9 mouse cellular contexts compared by ENCODE assay signal in genomic region chr1:179087033-179087998, GRCm38 (mm10).
A peak's percentile ranks its signal among the peaks of the same experiment; 100 is the strongest.
DNase-seq lines count a peak whose midpoint lies in the region; ATAC-seq and TF ChIP-seq lines count a peak whose summit lies in the region.
"Had no signal": no experiment of that assay in that cellular context is flagged by ENCODE, and none has a peak within 500 bp of the region (broad histone marks: within the 10 kb centered on the region; RNA-seq: fewer than 3 reads in every experiment).

No protein-coding gene starts in this region.

- H3K4me2 ChIP-seq in hindbrain, embryonic 11.5 days (replicated peaks; ENCODE audit: low read depth, low read length) = no peak overlapping the region
- no peak overlapping the region for H3K4me2 ChIP-seq in hindbrain, embryonic 16.5 days (ENCODE audit: low read length)
- H3K4me2 ChIP-seq: limb, embryonic 15.5 days had no signal

- TF ChIP-seq POLR2A in MEL (IDR thresholded peaks at IDR 0.05; ENCODE audit: control insufficient read depth in 1 of 2, insufficient read depth in 1 of 2, low read depth in 1 of 2, low read length in 2 of 2, poor library complexity in 1 of 2) = no peak
- TF ChIP-seq POLR2A in cerebellum, adult 2 months (IDR thresholded peaks at IDR 0.05; ENCODE audit: borderline replicate concordance, insufficient read depth, low read length) = no peak

- H3K4me1 ChIP-seq in hindbrain, embryonic 11.5 days (replicated peaks; ENCODE audit: control insufficient read depth, insufficient read depth, low read length) = no peaks in the 10 kb centered on the region
- no peaks in the 10 kb centered on the region for H3K4me1 ChIP-seq in hindbrain, embryonic 16.5 days (ENCODE audit: control insufficient read depth, insufficient read depth, low read depth, low read length)
- peaks cover 15 to 22% of the 10 kb centered on the region in 2 experiments for H3K4me1 ChIP-seq in MEL (ENCODE audit: control insufficient read depth in 1 of 2, insufficient read depth in 2 of 2, low read length in 2 of 2)
- H3K4me1 ChIP-seq in cerebellum, adult 2 months (ENCODE audit: control insufficient read depth, insufficient read depth, low read length) = peaks cover 12% of the 10 kb centered on the region; the same call in 1 of the 2 replicates

- H3K9ac ChIP-seq in hindbrain, embryonic 11.5 days (ENCODE audit: low read depth, low read length) = no peak overlapping the region
- H3K9ac ChIP-seq in hindbrain, embryonic 16.5 days (ENCODE audit: low read depth, low read length) = no peak overlapping the region
- peak overlapping the region; percentile 17; the same call in 1 of the 2 replicates for H3K9ac ChIP-seq in MEL (ENCODE audit: control insufficient read depth, low read depth, low read length, poor library complexity, severe bottlenecking)
- H3K9ac ChIP-seq: limb, embryonic 15.5 days had no signal

- no peak overlapping the region for H3K4me3 ChIP-seq in hindbrain, embryonic 11.5 days (ENCODE audit: low read depth, low read length)
- H3K4me3 ChIP-seq in hindbrain, embryonic 16.5 days (ENCODE audit: low read length) = no peak overlapping the region
- H3K4me3 ChIP-seq in MEL (ENCODE audit: control insufficient read depth in 1 of 2, insufficient read depth in 1 of 2, low read depth in 2 of 2, low read length in 2 of 2) = no peak overlapping the region
- H3K4me3 ChIP-seq in cerebellum, adult 2 months (replicated peaks; ENCODE audit: insufficient read depth, low read depth, low read length) = no peak overlapping the region
- H3K4me3 ChIP-seq: limb, embryonic 15.5 days had no signal

- peak; percentile 73 for TF ChIP-seq RAD21 in MEL (IDR thresholded peaks at IDR 0.05; ENCODE audit: low read depth, low read length)

- peak; percentile 43 to 79 (median 45) for TF ChIP-seq CTCF in MEL (IDR thresholded peaks at IDR 0.05 in 2 of 3, conservative IDR thresholded peaks at IDR 0.05 in 1 of 3; ENCODE audit: control insufficient read depth in 1 of 3, insufficient read depth in 1 of 3, low read depth in 2 of 3, low read length in 3 of 3, poor library complexity in 1 of 3, severe bottlenecking in 1 of 3)
- peak; percentile 37; the same call in 1 of the 2 replicates for TF ChIP-seq CTCF in cerebellum, adult 2 months (IDR thresholded peaks at IDR 0.05; ENCODE audit: borderline replicate concordance, insufficient read depth, low read depth, low read length)

- H3K79me2 ChIP-seq in MEL (ENCODE audit: control insufficient read depth, insufficient read depth, low read length, poor library complexity) = no peaks in the 10 kb centered on the region

- ATAC-seq in hindbrain, embryonic 11.5 days (ENCODE audit: low FRiP score) = no peak
- no peak for ATAC-seq in hindbrain, embryonic 16.5 days

- WGBS in hindbrain, embryonic 11.5 days = 57% methylated on average over 6 of the region's 6 CpGs
- WGBS in hindbrain, embryonic 16.5 days = 58% methylated on average over 6 of the region's 6 CpGs
- WGBS in cerebellum, adult 2 months = 75% methylated on average over 6 of the region's 6 CpGs

- no peaks in the 10 kb centered on the region for H3K27me3 ChIP-seq in hindbrain, embryonic 11.5 days (ENCODE audit: control insufficient read depth, insufficient read depth, low read length)
- H3K27me3 ChIP-seq in hindbrain, embryonic 16.5 days (replicated peaks; ENCODE audit: control insufficient read depth, insufficient read depth, low read length) = no peaks in the 10 kb centered on the region
- no peaks in the 10 kb centered on the region for H3K27me3 ChIP-seq in MEL (ENCODE audit: control insufficient read depth in 1 of 2, insufficient read depth in 2 of 2, low read length in 2 of 2)
- H3K27me3 ChIP-seq in cerebellum, adult 2 months (ENCODE audit: control insufficient read depth, insufficient read depth, low read length) = no peaks in the 10 kb centered on the region
- H3K27me3 ChIP-seq: limb, embryonic 15.5 days had no signal

- no peaks in the 10 kb centered on the region for H3K36me3 ChIP-seq in hindbrain, embryonic 11.5 days (ENCODE audit: control insufficient read depth, insufficient read depth, low read length)
- no peaks in the 10 kb centered on the region for H3K36me3 ChIP-seq in hindbrain, embryonic 16.5 days (ENCODE audit: control insufficient read depth, insufficient read depth, low read length)
- peaks cover 2 to 20% of the 10 kb centered on the region in 2 experiments for H3K36me3 ChIP-seq in MEL (ENCODE audit: control insufficient read depth in 1 of 2, insufficient read depth in 2 of 2, low read length in 2 of 2)
- H3K36me3 ChIP-seq: limb, embryonic 15.5 days had no signal

- no peak overlapping the region for H3K27ac ChIP-seq in hindbrain, embryonic 11.5 days (ENCODE audit: low read depth, low read length)
- H3K27ac ChIP-seq in hindbrain, embryonic 16.5 days (ENCODE audit: low read depth, low read length) = no peak overlapping the region
- peak overlapping the region; percentile 63 for H3K27ac ChIP-seq in MEL (ENCODE audit: control insufficient read depth, low read depth, low read length)
- H3K27ac ChIP-seq in cerebellum, adult 2 months (ENCODE audit: insufficient read depth, low read length) = no peak overlapping the region
- H3K27ac ChIP-seq: limb, embryonic 15.5 days had no signal

- no peaks in the 10 kb centered on the region for H3K9me3 ChIP-seq in hindbrain, embryonic 11.5 days (ENCODE audit: control insufficient read depth, low read length)
- no peaks in the 10 kb centered on the region for H3K9me3 ChIP-seq in hindbrain, embryonic 16.5 days (ENCODE audit: control insufficient read depth, low read length)
- no peaks in the 10 kb centered on the region for H3K9me3 ChIP-seq in MEL (replicated peaks; ENCODE audit: insufficient read depth, low read length)
- H3K9me3 ChIP-seq: limb, embryonic 15.5 days had no signal

- TF ChIP-seq EP300 in MEL (IDR thresholded peaks at IDR 0.05; ENCODE audit: low read depth in 1 of 2, low read length in 2 of 2) = peak in 1 of 2 experiments; percentile 52; a peak in 2 of 4 replicates

- peak; percentile 51 for DNase-seq in hindbrain, embryonic 11.5 days (ENCODE audit: low spot score)
- peak; percentile 81 for DNase-seq in MEL (ENCODE audit: low read depth, low spot score)
- DNase-seq in cerebellum, adult 2 months = peak; percentile 53 to 65
- DNase-seq in induced T-regulatory cell, adult 2 months (ENCODE audit: low read depth) = peak; percentile 16
- peak; percentile 68 for DNase-seq in lung, postnatal 14 days
- DNase-seq in natural killer cell, adult 2 months (ENCODE audit: low spot score in 2 of 2) = no peak
- DNase-seq in frontal cortex, postnatal 14 days (ENCODE audit: low spot score in 2 of 2) = no peak

TF ChIP-seq in MEL, 35 proteins besides CTCF, POLR2A, EP300 and RAD21:
- TF ChIP-seq MAZ (IDR thresholded peaks at IDR 0.05; ENCODE audit: low read depth, low read length) (0 out of 2 replicates have a peak, but pooled peaks have one; percentile 28), UBTF (IDR thresholded peaks at IDR 0.05; ENCODE audit: borderline replicate concordance, insufficient read depth, low read depth, low read length) (no peak), ZKSCAN1 (IDR thresholded peaks at IDR 0.05; ENCODE audit: low read depth, low read length) (no peak), RCOR1 (IDR thresholded peaks at IDR 0.05; ENCODE audit: low read depth, low read length) (0 out of 2 replicates have a peak, but pooled peaks have one; percentile 36), NELFE (IDR thresholded peaks at IDR 0.05; ENCODE audit: low read depth, low read length) (0 out of 2 replicates have a peak, but pooled peaks have one; percentile 28), NRF1 (IDR thresholded peaks at IDR 0.05; ENCODE audit: insufficient read depth, low read depth, low read length, poor library complexity, severe bottlenecking) (no peak), ETS1 (IDR thresholded peaks at IDR 0.05; ENCODE audit: low read depth, low read length) (peak; percentile 38; the same call in 1 of the 2 replicates), CHD2 (IDR thresholded peaks at IDR 0.05; ENCODE audit: low read length) (peak; percentile 58), TAL1 (IDR thresholded peaks at IDR 0.05; ENCODE audit: low read length) (no peak), SIN3A (IDR thresholded peaks at IDR 0.05; ENCODE audit: low read length) (no peak; the same call in 1 of the 2 replicates), MYC (IDR thresholded peaks at IDR 0.05; ENCODE audit: low read depth, low read length) (0 out of 2 replicates have a peak, but pooled peaks have one; percentile 26), KAT2A (conservative IDR thresholded peaks at IDR 0.05; ENCODE audit: low read depth, low read length) (no peak), POLR2AphosphoS5 (IDR thresholded peaks at IDR 0.05; ENCODE audit: borderline replicate concordance, low read depth, low read length) (no peak), HCFC1 (IDR thresholded peaks at IDR 0.05; ENCODE audit: low read depth, low read length) (0 out of 2 replicates have a peak, but pooled peaks have one; percentile 28), ZNF384 (IDR thresholded peaks at IDR 0.05; ENCODE audit: low read depth, low read length) (no peak), BHLHE40 (IDR thresholded peaks at IDR 0.05; ENCODE audit: borderline replicate concordance, low read depth, low read length) (no peak), MAFK (IDR thresholded peaks at IDR 0.05; ENCODE audit: borderline replicate concordance, low read depth, low read length) (no peak), MEF2A (IDR thresholded peaks at IDR 0.05; ENCODE audit: extremely low read depth, insufficient replicate concordance, low read depth, low read length, poor library complexity, severe bottlenecking) (no peak), ZC3H11A (IDR thresholded peaks at IDR 0.05; ENCODE audit: low read depth, low read length) (peak; percentile 55), ZMIZ1 (IDR thresholded peaks at IDR 0.05; ENCODE audit: low read depth, low read length) (no peak), SMC3 (IDR thresholded peaks at IDR 0.05; ENCODE audit: low read depth, low read length) (peak; percentile 68)

Comparison
In these comparisons a context has a peak if more than half of its experiments do, and no peak if none do; other contexts are left out.
1. DNase-seq: peak in hindbrain, embryonic 11.5 days (single experiment), MEL (single experiment), cerebellum, adult 2 months (2 of 2), induced T-regulatory cell, adult 2 months (single experiment) and lung, postnatal 14 days (single experiment); none in natural killer cell, adult 2 months (0 of 2) and frontal cortex, postnatal 14 days (0 of 2).